Mouse (Mus musculus) kidney, adult 9 months (tissue): ENCODE results near the gene Pnrc1.
"Not testable (repeated sequence)": the region's sequence is repeated elsewhere in the genome, so short reads cannot be mapped to it uniquely, and the experiment has no call there.

Experiments used
- DNase-seq: peaks from one replicate; pipeline ENCODE4 v3.0.0; 2022

The Pnrc1 gene

DNA sequence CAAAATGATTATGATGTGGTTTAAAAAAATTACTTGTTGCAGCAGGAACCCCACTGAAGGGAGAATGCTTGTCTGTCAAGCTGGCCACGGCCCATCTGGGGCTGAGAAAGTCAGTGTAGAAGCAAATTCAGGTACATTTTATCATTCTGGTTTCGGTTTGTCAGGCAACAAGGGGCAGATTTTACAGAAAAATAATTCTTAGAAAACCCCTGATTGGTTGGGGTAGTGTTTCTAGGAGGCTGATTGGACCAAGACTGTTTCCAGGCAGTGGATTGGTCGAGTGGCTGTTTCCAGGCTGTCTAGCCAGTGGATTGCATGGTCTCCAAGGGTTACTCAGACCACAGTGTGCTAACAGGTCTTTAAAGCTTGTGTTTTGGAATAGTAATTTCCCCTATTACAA lies at the start of gene Pnrc1:
Pnrc1 (minus strand) TSS at position 162 of the 400 bp plus-strand sequence.
- DNase-seq = peak; percentile 36

DNA sequence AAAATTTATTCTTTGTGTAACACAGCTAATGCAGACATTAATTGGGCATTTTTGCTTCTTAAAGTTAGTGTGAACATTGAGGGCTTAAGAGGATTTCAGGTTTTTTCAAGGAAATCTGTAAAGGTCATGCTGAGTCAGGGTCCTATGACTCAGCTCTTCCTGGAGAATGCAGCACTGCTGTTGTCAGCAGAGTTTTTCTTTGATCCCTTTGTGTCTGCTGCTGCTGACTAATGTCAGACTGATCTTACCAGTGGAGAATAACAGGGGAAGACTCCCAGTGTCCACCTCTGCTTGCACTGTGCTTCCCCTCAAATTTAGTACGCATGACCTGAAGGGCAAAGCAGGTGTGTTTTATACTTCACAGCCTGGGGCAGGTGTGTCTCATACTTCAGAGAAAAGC lies 48.0 kb upstream of the Pnrc1 start:
- no peak for DNase-seq

DNA sequence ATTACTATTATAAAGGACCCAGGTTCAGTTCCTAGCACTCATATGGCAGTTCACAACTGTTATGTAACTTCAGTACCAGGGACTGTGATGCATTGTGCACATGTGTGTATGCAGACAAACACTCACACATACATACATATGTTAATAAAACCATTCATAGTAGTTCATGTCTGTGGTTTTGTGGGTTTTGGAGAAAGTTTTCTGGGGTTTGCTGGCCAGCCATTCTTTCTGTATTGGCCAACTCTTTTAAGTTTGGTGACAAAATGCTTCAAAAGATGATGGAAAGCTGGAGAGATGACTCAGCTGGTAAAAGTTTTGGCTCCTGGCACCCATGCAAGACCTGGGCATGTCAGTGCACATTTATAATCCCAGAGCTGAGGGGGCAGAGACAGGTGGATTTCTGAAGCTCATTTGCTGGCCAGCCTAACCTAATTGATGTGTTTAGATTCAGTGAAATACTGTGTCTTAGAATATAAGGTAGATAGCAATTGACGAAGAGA lies 43.0 kb upstream of the Pnrc1 start:
- no peak for DNase-seq

DNA sequence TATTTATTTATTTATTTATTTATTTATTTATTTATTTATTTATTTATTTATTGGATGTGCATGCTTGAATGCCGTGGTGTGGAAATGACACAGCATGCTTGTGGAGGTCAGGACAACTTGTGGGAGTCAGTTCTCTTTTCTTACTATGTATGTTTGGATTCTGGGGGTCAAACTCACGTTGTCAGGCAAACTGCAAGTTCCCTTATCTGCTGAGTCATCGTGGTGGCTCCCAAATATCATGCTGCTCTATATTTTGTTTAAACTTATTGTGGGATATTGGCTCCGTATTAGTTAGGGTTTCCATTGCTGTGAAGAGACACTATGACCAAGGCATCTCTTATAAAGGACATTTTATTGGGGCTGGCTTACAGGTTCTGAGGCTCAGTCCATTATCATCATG lies 41.2 kb upstream of the Pnrc1 start:
- no peak for DNase-seq

DNA sequence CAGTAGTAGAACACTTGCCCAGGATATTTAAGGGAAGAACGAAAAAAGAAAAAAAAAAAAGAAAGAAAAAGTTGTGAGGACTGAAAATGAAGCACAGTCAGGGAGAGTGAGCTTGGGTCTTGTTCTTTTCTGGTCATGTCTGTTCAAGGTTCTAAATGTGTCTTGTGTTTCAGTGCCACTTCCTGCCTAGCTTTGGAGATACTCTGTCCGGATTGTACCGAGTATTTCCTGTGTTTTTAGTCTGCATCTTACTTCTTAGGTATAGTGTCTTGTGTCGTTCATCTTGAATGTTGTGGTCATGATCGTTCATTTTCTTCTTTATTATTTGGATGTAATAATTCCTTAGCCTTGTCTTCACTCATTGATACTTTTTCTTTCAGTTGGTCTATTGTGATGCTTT lies 25.9 kb upstream of the Pnrc1 start:
- DNase-seq = no peak

DNA sequence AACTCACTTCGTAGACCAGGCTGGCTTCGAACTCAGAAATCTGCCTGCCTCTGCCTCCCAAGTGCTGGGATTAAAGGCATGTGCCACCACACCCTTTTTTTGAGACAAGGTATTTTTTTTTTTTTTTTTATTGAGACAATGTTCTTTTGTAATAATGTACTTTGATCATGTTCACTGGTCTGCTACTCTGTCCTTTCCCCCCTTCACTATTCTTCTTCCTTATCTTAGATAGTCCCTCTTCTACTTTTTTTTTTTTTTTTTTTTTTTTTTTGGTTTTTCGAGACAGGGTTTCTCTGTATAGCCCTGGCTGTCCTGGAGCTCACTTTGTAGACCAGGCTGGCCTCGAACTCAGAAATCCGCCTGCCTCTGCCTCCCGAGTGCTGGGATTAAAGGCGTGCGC lies 24.2 kb upstream of the Pnrc1 start:
- DNase-seq = not testable (repeated sequence)

DNA sequence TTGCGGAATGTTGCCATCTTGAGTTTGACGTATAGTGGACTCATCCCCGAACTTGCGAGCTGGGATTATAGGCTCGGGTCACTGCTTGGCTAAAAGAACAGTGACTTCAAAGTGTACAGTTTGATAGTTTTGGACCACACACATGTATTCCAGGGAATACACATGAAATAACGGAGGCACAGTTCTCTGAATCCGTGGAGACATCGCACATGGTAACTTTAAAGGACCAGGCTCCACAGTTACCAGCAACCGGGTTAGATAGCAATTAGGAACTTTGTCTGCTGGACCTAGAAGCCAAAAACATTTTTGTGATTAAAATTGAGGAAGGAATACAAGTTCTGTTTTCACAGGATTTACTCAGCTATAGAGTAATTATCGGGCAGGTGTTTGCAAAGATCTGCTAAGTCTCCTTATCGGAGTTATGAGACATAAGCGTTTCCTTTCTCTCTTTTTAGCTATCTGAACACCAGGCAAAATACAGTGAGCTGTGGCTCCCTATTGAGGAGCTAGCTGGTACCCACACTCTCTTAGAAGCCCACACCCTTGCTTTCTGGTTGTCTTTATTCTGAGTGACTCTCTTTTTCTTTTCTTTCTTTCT lies 21.0 kb upstream of the Pnrc1 start:
- DNase-seq = no peak

DNA sequence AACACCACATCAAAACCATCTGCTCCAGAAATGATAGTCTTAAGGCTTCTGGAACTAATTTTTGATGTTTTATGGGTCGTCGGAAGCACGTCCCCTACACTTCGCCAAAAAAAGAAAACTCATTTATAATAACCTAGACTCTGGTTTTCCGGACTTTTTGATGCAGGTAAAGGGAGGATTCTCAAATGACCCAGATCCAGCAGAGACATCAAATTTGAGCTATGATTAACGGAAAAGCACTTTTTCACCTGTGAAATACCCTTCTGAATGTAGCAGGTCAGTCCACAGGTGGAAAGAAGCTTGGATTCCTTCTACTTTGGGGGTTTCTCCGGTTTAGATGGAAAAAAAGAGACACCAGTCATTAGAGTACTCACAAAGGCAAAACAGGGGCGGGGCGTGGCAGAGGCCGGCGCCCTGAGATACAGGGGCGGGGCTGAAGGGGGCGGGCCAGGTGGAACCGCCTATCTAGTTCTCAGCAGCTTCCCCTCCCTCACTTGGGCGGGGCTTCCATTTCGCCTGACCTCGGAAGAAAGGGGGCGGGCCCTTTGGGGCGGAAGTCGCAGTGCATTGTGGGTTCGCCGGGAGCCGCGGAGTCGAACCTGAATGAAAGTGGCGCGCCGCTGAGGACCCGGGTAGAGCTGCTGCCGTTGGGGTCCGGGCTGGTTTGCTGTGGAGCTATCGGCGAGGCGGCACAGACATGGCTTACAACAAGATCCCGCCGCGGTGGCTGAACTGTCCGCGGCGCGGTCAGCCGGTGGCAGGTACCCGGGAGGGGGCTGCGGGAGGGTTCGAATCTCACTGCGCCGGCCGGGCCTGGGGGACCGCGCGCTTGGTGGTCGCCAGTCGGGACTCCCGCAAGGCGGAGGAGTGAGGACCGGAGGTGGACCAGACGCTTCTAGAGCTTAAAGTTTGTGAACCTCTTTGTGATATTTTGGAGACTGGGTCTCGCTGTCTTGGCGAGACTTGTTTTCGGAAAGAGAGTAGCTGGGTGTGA lies 20.1 kb upstream of the Pnrc1 start, which contains the start of gene Rngtt:
Rngtt (plus strand) TSS at position 548 of the 994 bp plus-strand sequence.
- peak; percentile 98 for DNase-seq

DNA sequence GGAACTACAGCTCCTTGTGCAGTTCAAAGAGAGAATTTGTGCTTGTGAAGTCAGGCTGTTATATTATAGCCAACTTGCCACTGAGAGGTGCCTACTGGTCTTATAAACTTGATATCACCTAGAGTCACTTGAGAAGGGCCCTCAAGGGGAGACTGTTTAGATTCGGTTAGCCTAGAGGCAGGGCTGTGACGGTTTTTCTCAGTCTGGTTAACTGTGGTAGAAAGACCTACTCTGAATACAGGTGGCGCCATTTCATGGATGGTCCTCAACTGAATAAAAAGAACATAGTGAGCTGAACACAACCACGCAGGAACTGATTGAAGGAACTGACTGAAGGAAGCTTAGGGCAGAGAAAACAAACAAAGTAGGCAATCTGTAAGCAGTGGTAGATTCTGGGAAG lies 17.2 kb upstream of the Pnrc1 start:
- no peak for DNase-seq

DNA sequence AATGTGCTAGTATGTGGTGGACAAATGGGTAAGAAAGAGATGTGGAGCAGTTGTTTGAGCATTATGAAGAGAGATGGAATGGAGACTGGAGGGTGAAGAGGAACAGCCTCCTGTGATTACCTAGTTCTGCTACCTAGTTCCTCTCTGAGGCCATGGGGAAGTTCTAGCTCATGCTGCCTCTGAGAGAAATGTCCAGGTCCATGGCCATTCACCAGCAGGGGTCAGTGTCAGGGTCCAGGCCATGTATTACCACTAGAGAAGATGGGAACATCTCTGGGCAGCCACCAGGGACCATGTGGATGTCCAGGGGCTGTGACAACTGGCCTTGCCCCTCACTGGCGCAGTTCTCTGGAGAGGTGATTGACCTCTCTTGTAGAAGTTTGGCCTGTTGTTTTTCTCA lies 13.1 kb upstream of the Pnrc1 start:
- DNase-seq = no peak

DNA sequence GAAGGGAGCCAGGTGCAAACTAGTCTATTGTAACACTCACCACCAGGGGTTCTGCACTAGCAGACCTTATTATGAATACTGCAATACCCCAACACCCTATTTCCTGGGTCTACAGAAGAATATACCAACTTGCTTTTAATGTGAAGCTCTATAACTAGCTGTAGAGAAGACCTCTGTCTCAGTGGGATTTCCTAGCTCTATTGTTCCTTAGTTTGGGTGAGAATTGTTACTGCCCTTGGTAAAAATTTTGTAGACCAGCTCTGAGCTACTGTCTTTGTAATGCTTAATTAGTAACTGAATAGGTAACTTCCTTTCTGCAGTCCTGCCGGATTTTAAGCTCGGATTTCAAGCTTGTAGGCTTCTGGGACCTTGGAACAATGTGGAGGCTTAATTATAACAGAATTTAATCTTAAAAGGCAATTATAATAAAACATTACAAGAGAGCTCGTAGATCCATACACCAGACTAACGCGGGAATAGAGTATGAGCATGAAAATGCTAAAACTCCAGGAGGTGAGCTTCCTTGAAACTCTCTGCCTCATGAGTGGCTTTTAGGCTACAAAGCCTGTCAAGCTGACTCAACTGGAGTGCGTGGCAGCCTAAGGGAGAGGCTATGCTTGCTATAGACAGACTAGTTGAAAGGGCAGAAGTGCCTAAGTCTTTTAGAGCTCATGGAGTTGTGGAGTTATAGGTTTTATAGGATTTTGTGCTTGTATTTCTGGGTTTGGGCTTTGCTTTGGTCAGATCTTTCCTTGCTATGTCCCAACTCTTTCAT lies 11.1 kb upstream of the Pnrc1 start:
- DNase-seq = not testable (repeated sequence)

DNA sequence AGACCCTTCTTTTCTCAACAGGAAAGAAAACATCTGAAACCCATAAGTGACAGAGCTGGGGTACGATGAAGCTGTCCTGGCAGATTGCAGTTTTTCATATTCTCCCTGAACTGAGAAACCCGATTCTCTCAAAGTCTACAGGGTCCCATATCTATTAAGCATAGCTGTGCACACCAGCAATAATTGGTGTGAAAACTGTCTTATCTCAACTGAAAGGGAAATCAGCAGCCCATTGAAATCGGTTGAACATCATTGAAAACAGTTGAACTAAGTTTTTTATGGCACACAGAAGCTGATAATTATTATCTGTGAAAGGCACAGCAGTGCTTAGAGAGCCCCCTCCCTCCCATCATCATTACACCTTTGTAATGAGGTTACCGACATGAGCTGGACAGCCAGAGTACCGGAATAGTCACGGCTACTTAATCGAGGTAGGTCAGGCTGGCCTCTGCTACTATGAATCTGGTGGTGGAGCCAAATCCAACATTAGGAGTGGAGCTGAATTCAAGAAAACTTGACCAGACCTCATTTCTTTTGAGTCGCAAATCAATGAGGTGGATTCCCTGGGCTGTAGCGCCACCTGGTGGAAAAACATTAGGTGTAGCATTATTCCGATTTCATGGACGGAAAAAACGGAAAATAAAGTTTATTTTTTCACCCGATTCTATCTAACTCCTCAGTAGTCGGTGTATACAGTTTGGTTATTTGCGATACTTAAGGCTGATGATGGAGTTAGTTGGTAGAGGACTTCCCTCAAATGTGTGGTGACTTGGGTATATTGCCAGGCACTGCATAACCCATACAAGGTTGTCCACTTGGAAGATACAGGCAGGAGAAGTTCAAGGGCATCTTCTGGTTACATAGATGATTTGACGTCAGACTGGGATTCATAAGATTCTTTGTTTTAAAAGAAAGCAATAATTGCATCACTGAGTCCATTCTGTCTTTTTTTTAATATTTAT lies 2.7 kb upstream of the Pnrc1 start:
- DNase-seq = peak; percentile 64

DNA sequence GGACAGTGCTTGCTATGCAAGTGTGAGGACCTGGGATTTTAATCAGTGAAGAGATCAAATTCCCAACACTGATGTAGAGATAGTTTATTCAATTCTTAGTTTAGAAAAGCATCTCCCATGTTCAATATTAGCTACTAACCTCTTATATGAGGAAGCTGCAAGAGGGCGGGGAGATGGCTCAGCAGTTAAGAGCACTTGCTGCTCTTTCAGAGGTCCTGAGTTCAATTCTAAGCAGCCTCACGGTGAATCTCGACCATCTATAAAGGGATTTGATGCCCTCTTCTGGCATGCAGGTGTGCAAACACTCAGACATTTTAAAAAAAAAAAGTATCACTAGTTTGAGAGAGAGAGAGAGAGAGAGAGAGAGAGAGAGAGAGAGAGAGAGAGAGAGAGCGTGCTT lies 915 bp upstream of the Pnrc1 start:
- peak; percentile 26 for DNase-seq

DNA sequence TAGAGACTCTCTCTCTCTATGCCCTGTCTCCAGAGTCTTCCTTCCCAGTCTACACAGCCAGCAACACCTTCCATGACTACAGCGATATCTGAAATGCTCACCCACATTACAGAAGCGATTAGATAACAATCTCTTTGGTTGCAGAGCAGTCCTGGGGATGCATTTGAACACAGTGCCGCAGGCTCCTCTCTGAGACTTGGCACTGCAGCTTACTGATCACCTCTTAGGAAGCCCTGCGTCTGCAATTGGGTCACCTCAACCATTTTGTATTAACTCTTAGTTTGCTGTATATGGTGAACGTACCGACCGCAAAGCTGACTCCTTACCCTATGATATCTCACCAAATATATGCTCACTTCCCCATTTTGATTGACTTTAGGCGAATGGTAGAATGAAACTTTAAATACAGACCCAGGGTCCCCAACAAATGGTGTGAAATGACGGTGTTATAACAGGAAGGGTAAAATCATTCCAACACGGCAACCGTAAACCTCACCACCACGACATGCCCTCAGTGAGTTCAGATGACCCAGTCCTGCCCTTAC lies 785 bp downstream of the Pnrc1 start:
- no peak for DNase-seq

DNA sequence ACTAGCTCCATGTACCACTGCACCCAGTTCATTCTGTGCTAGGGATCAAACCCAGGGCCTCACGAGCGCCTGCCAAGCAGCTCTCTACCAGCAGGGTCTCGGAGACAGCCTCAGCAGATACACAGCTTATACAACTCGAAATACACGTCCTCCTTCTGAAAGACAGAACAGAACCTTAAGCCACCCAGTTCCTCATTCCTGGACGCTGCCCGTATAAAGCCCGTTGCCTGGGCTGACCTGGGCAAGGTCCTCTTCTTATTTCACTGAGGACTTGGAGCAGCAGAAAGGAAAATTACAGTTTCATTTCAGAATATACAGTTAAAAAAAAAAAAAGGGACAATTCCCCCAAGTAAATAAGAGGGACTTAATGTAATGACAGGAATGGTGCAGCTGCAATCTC lies 4.5 kb downstream of the Pnrc1 start:
- DNase-seq = peak; percentile 51

DNA sequence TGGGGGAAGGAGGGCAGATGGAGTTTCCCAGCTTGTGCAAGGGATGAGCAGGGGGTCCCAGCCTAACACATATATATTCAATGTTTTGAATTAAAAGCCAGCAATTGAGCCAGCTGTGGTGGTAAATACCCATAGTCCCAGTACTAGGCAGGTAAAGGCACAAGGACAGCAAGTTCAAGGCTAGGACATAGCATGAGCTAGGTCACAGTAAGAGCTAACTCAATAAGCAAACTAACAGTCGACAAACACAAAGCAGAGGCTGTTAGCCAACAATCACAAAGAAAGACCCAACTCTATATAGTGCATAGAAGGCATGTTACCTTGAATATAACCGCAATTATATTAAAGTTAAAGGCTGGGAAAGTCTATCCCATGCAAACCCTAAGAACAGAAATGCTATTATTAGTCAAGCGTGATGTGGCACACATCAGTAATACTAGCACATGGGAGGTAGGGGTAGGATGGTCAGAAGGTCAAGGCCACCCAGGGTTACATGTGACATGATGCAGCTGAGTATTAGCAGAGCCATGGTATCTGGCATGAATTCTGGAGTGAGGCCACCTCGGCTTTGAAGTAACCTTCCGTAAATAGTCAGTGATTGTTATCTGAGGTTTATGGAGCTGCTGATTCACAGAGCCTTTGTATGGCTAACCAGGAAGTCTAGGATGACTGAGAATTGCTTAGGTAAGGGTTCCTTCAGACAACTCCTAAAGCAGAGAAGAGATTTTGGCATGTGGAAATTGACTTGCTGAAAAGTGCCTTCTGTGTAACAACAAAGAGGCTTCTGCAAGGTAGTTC lies 5.7 kb downstream of the Pnrc1 start:
- no peak for DNase-seq

DNA sequence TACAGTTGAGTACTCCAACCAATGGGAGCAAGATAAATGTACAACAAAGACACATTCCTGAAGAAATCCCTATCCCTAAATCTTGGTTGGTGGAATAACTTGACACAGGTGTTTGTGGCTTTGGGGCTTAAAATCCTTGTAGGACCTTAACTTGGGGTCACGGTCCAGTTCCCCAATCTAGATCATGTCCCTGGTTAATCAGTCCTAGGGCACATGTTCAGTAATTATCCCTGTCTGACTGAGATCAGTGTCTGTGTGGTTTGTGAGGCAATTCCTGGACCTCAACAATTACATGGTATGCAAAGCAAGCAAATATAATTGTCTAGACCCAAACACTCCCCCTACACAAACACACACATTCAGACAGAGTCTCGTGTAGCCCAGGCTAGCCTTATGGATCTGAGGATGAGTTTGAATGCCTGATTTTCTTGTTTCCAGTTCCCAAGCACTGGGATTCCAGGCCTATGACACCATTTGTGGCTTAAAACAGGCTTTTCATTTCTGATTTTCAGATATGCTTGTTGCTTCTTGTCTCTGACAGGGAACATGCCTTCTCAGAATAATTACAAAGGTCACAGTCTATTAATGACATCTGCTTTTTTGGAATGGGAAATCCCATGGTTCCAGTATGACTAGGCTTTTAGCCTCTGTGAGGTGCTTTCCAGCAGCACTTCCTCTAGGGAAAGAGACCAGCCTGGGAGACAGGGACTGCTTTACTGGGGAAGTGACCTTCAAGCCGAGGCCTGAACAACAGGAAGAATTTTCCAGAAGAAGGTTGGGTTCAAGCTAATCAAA lies 7.9 kb downstream of the Pnrc1 start:
- peak; percentile 67 for DNase-seq

DNA sequence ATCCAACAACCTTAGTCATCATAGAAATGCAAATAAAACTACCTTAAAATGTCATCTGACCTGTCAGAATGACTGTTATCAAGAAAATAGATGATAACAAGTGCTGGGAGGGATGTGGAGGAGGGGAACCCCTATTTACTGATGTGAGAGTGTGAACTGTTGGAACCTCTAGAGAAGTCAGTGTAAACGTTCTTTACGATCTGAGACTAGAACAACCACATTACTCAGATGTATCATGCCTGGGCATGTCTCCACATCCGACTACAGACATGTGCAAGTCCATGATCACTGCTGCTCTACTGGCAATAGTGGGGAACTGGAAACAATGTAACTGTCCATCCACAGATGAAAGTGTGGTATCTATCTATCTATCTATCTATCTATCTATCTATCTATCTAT lies 16.5 kb downstream of the Pnrc1 start:
- DNase-seq = no peak

DNA sequence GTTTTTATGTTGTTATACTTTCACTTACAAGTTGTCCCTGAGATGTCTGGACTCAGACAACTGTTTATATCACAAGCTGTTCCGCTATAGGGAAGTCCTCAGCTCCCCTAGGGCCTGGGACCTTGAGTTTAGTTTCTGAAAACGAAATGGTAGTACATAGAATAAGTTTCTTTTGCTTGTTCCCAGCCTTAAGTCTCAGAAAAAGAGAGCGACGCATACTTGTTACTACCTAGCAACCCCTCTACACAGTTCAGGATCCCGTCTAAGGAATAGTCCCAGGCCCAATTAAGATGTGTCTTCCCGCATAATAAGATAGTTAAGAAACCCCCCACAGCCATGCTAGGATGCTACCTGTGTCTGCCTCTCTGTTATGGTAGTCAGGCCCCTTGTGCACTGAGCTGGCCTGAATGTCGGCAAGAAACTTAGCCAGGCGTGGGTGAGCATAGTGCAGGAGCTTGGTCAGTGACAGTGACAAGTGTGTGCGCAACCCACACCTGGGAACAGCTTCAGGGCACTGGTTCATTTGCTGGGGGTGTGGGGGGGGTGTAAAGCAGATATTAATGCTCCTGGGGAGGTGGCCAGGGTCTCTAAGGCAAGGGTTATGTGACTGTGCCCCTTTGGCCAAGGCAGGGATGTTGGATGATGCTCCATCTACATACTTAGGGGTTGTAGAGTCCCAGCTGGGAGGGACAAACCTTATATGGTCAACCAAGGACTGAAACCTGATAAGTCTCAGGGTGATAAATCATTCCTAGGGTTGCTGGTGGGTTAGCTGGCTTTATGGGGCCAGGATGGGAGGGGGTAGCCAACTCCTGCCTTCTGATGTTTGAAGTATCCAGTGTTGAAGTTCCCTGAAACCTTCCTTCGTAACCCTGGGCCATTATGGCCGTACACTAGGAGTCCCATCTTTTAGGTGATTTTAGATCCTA lies 19.3 kb downstream of the Pnrc1 start:
- no peak for DNase-seq
